Mouse (Mus musculus) thymus, adult 2 months (tissue): ENCODE data around the gene Dleu7. TPM values are rescaled to one million over a fixed set of nuclear protein-coding genes. Genes with fewer than 3 reads are reported as not detected.

ENCODE experiments used
- DNase-seq: peaks from one replicate; pipeline ENCODE4 v3.0.0; 2021
- H3K27ac ChIP-seq: fragments of 200-500 bp; 2 replicates; pipeline ENCODE4 v1.5.1; 2012; ENCODE audit warnings: low read length, control low read depth; ENCODE audit not compliant: control insufficient read depth, insufficient read depth
- H3K27me3 ChIP-seq: fragments of 200-500 bp; 2 replicates; pipeline ENCODE4 v1.6.1; 2012; ENCODE audit warnings: mild to moderate bottlenecking, low read length, moderate library complexity, mixed read lengths; ENCODE audit not compliant: control insufficient read depth, insufficient read depth
- H3K36me3 ChIP-seq: fragments of 200-500 bp; 2 replicates; pipeline ENCODE4 v1.6.1; 2012; ENCODE audit warnings: mild to moderate bottlenecking, low read length, moderate library complexity; ENCODE audit not compliant: control insufficient read depth, insufficient read depth
- H3K4me1 ChIP-seq: fragments of 200-500 bp; replicated peaks from 2 replicates; pipeline ENCODE4 v1.6.1; 2012; ENCODE audit warnings: low read length; ENCODE audit not compliant: control insufficient read depth, insufficient read depth
- H3K4me3 ChIP-seq: fragments of 200-500 bp; 2 replicates; pipeline ENCODE4 v1.5.1; 2012; ENCODE audit warnings: mild to moderate bottlenecking, low read length, control low read depth, moderate library complexity; ENCODE audit not compliant: control insufficient read depth, insufficient read depth
- CTCF ChIP-seq: fragments of 200-500 bp; IDR thresholded peaks from 2 replicates; pipeline ENCODE4 v1.5.1; 2012; ENCODE audit warnings: mild to moderate bottlenecking, control low read depth, low read length, moderate library complexity, borderline replicate concordance; ENCODE audit not compliant: control insufficient read depth, poor library complexity, insufficient read depth; ENCODE audit errors: extremely low read depth
- POLR2A ChIP-seq: fragments of 200-500 bp; IDR thresholded peaks from 2 replicates; pipeline ENCODE4 v1.6.1; 2012; ENCODE audit warnings: mild to moderate bottlenecking, low read length, control low read depth, moderate library complexity; ENCODE audit not compliant: control insufficient read depth, poor library complexity, insufficient read depth; ENCODE audit errors: extremely low read depth
- WGBS: fragments of 180-500 bp; shearing (Covaris S2); methylation state at CpG from one replicate; pipeline ENCODE4 v1.1.7; 2018; 5-methylcytosine and 5-hydroxymethylcytosine counted together
- polyA plus RNA-seq: library from polyadenylated mRNA; depleted of rRNA; stranded (reverse); fragments of >200 nt; gene quantifications from 2 replicates; pipeline ENCODE4 v1.2.3, GENCODE M21; 2012

The Dleu7 gene
- polyA plus RNA-seq, 1 experiment = 4.1 TPM

GRCm38 (mm10) chr14:62331457-62331856, 38.6 kb upstream of the Dleu7 start:
- Histone ChIP-seq H3K4me3 (peak overlapping the region; percentile 95), H3K36me3 (no peaks in the 10 kb centered on the region), H3K4me1 (peaks cover 15% of the 10 kb centered on the region), H3K27ac (peak overlapping the region; percentile 27; the same call in 1 of the 2 replicates), H3K27me3 (no peaks in the 10 kb centered on the region)
- no peak for DNase-seq
- TF ChIP-seq POLR2A (no peak), CTCF (no peak)
- WGBS = 25% methylated on average over 6 of the region's 6 CpGs

- Histone ChIP-seq H3K27ac (no peak overlapping the region), H3K27me3 (no peaks in the 10 kb centered on the region), H3K4me1 (peaks cover 15% of the 10 kb centered on the region), H3K36me3 (no peaks in the 10 kb centered on the region), H3K4me3 (no peak overlapping the region)
- no peak for DNase-seq
- TF ChIP-seq POLR2A (no peak), CTCF (no peak)
- WGBS = 94% methylated on average over 3 of the region's 3 CpGs
These were observed 36.8 kb upstream of the Dleu7 start for GRCm38 (mm10) chr14:62329631-62330030.

- no peaks in the 10 kb centered on the region for H3K36me3 ChIP-seq
These were observed 35.8 kb upstream of the Dleu7 start for GRCm38 (mm10) chr14:62328606-62329005.

GRCm38 (mm10) chr14:62327171-62327570, 34.3 kb upstream of the Dleu7 start:
- Histone ChIP-seq H3K36me3 (no peaks in the 10 kb centered on the region), H3K27me3 (no peaks in the 10 kb centered on the region), H3K4me3 (no peak overlapping the region), H3K27ac (no peak overlapping the region), H3K4me1 (peaks cover 5% of the 10 kb centered on the region)
- DNase-seq = no peak
- no peak for TF ChIP-seq CTCF
- no peak for TF ChIP-seq POLR2A
- 79% methylated on average over 2 of the region's 2 CpGs for WGBS

More at GRCm38 (mm10) chr14:62328606-62329005, 35.8 kb upstream of the Dleu7 start:
- Histone ChIP-seq H3K27me3 (no peaks in the 10 kb centered on the region), H3K4me1 (peaks cover 12% of the 10 kb centered on the region), H3K4me3 (no peak overlapping the region), H3K27ac (no peak overlapping the region)
- WGBS = 78% methylated on average over 6 of the region's 6 CpGs
- DNase-seq = no peak
- TF ChIP-seq CTCF (no peak), POLR2A (no peak)

- DNase-seq = no peak
- H3K36me3 ChIP-seq = no peaks in the 10 kb centered on the region
- no peak for TF ChIP-seq POLR2A
- no peak for TF ChIP-seq CTCF
- H3K27me3 ChIP-seq = no peaks in the 10 kb centered on the region
- H3K4me1 ChIP-seq = no peaks in the 10 kb centered on the region
- WGBS = 95% methylated on average over 3 of the region's 3 CpGs
- no peak overlapping the region for H3K4me3 ChIP-seq
- no peak overlapping the region for H3K27ac ChIP-seq
These were observed 33.2 kb upstream of the Dleu7 start for GRCm38 (mm10) chr14:62326026-62326425.

- Histone ChIP-seq H3K36me3 (no peaks in the 10 kb centered on the region), H3K27ac (no peak overlapping the region), H3K27me3 (no peaks in the 10 kb centered on the region), H3K4me3 (no peak overlapping the region), H3K4me1 (no peaks in the 10 kb centered on the region)
- WGBS = 92% methylated on average over 5 of the region's 5 CpGs
- no peak for DNase-seq
- no peak for TF ChIP-seq POLR2A
- TF ChIP-seq CTCF = no peak
These were observed 32.1 kb upstream of the Dleu7 start for GRCm38 (mm10) chr14:62324943-62325342.

GRCm38 (mm10) chr14:62323457-62323856, 30.6 kb upstream of the Dleu7 start:
- no peak overlapping the region for H3K27ac ChIP-seq
- H3K27me3 ChIP-seq = no peaks in the 10 kb centered on the region
- no peak overlapping the region for H3K4me3 ChIP-seq
- no peaks in the 10 kb centered on the region for H3K36me3 ChIP-seq
- no peaks in the 10 kb centered on the region for H3K4me1 ChIP-seq
- no peak for DNase-seq
- 98% methylated on average over 5 of the region's 5 CpGs for WGBS
- TF ChIP-seq POLR2A = no peak
- no peak for TF ChIP-seq CTCF
